Mouse (Mus musculus) lung, adult 2 months (tissue): Measurements from ENCODE around the gene Alx3.

ENCODE experiments used
- CTCF ChIP-seq: fragments of 200-500 bp; IDR thresholded peaks from 2 replicates; pipeline ENCODE4 v1.5.1; 2011; ENCODE audit warnings: mild to moderate bottlenecking, low read length, control low read depth; ENCODE audit not compliant: insufficient read depth
- POLR2A ChIP-seq: fragments of 200-500 bp; IDR thresholded peaks from 2 replicates; pipeline ENCODE4 v1.6.1; 2011; ENCODE audit warnings: low read depth, mild to moderate bottlenecking, control low read depth, low read length, borderline replicate concordance; ENCODE audit errors: extremely low read depth

GRCm38 (mm10) chr3:107646947-107647346, 52.1 kb downstream of the Alx3 start:
- TF ChIP-seq CTCF (no peak), POLR2A (no peak)
